Mouse (Mus musculus) heart, postnatal 4 days (tissue): ENCODE results near the gene Ppp1r10. TPM values are rescaled to one million over a fixed set of nuclear protein-coding genes. Genes with fewer than 3 reads are reported as not detected.
A peak's percentile ranks its signal among the peaks of the same experiment; 100 is the strongest.

Experiments used
- DNase-seq: peaks from one replicate; pipeline ENCODE4 v3.0.0; 2021
- total RNA-seq, 2 experiments: library from RNA; stranded (reverse); gene quantifications; 2 replicates each; pipeline ENCODE4 v1.2.3; 2021

Ppp1r10 gene
- total RNA-seq, 2 experiments from 2014 or later: 49.2 to 58.5 TPM

DNA sequence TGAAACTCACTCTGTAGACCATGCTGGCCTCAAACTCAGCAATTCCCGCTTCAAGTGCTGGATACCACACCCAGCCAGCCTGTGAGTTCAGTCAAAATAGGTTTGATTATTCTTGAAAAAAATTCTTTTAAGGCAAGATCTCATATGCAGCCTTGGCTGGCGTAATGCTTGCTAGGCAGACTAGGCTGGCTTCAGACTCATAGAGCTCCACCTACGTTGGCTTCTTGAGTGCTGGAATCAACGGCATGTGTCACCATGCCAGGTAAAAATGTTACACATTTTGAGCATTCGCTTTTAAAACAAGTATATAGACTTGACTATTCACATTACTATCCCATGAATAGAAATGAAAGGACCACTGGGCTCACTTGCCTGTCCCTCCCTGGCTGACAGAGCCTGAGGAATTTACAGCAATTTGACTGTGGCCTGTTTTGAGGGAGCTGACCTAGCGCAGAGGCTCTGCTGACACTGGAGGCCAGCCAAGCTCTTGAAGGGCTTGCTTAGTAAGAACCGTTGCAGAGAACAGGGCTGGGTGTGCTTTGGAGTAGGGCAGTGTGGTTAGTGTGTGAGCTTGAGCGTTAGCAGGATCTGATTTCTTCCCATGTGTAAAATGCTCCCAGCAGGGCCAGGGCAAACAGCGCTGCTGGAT lies 12.8 kb upstream of the Ppp1r10 start:
- DNase-seq: peak; percentile 79

DNA sequence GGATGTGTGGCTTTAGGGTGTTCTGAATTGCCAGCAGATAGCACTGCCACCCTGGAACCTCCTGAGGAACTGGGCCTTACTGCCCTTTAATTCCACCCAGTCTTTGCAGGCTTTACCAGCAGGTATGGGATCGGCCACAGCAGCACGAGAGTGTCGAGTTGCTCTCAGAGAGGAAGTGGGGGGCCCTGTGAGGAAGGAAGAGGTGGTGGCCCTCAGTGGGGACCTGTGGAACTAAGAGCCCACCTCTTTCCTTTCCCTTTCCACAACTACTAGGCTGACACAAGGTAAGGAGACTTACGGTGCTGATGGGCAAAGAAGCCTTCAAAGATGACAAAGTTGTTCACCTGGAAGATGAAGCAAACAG lies 12.3 kb upstream of the Ppp1r10 start:
- DNase-seq: no peak

DNA sequence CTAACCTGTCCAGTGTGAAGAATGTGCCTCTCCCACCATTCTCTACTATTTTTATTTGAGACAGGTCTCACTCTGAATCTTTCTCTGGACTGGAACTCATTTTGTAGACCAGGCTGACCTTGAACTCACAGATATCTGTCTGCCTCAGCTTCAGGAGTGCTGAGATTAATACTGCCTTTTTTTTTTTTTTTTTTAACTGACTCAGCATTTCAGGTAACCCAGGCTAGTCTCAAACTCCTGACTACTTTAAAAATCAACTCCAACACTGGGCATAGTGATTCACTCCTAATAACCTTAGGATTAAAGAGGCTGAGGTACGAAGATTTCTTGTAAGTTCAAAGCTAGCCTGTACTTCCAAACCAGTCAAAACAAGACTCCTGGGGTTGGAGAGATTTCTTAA lies 10.6 kb upstream of the Ppp1r10 start:
- no peak for DNase-seq

DNA sequence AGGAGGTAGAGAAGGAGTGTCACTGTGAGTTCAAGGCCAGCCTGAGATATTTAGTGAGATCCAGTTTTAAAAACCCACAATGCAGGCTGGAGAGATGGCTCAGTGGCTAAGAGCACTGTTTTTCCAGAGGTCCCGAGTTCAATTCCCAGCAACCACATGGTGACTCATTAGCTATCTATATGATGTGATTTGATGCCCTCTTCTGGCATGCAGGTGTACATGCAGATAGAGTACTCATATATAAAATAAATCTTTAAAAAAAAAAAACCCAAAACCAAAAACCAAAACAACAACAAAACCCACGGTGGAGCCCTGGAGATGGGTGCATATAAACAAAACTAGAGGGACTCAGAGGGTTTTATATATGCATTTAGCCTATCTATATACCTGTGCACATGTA lies 8.6 kb upstream of the Ppp1r10 start:
- DNase-seq: no peak

DNA sequence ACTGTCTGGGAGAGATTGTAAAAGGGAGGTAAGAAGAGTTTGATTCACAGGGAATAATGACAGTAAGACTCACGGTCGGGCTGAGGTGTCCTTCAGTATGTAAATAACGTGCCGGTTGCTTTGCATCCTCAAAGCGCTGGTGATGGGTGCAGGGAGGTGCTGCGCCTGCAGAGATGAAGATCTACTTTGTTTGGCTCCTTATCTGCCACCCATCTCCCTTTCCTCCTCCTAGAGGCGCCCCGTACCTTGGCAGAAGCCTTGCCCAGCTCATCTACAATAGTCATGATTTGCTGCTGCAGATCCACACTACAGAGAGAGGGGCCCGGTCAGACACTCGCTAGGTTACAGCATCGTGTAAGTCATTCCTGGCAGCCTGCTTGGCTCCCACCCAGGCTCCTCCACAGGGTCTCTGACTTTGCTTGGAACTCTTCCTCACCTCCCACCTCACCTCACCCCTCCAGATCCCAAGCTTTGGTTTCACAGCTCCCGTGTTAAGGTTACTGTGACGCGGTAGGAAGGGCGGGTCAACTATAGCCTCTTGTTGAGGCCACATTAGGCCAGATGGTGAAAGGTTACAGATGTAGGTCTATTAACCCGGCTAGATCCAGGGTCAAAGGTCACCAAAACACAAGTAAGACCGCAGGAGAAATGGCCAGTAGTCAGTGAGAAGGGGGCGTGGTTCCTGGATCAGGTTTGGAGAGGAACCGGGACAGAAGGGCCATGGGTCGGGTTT lies 6.9 kb upstream of the Ppp1r10 start:
- no peak for DNase-seq

DNA sequence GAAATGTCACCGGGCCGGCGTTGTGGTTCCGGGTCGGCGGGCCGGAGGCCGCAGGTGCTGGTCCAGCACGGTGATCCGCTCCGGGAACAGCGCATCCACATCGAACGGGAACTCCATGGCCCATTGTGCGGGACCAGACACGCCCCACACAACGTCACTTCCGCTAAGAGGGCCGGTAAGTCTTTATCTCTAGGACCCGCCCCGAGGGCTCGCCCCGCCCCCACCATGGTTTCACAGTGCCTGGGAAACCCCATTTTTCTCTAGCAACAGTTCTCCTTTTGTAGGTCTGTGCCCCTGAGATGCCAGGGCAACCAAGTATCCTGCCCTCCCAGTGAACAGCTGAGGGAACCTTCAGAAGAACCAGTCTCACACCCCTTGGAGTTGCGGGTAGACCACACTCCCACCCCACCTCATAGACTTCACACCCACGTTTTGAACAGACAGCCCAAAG lies 6.3 kb upstream of the Ppp1r10 start, which contains the start of gene Atat1:
Atat1 (minus strand) TSS at position 157 of the 451 bp plus-strand sequence.
- DNase-seq: peak; percentile 96

DNA sequence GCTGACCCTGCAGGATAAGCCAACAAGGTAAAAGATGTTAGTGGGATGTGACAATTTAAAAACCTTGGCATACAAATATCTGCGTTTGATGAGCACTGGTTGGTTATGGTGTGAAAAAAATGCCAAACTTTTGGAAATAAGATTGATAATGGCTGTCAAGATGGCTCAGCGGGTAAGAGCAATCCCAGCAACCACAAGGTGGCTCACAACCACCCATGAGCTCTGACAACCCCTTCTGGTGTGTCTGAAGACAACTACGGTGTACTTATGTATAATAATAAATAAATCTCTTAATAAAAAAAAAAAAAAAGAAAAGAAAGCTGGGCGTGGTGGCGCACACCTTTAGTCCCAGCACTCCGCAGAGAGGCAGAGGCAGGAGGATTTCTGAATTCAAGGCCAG lies 1.3 kb upstream of the Ppp1r10 start:
- DNase-seq: no peak

DNA sequence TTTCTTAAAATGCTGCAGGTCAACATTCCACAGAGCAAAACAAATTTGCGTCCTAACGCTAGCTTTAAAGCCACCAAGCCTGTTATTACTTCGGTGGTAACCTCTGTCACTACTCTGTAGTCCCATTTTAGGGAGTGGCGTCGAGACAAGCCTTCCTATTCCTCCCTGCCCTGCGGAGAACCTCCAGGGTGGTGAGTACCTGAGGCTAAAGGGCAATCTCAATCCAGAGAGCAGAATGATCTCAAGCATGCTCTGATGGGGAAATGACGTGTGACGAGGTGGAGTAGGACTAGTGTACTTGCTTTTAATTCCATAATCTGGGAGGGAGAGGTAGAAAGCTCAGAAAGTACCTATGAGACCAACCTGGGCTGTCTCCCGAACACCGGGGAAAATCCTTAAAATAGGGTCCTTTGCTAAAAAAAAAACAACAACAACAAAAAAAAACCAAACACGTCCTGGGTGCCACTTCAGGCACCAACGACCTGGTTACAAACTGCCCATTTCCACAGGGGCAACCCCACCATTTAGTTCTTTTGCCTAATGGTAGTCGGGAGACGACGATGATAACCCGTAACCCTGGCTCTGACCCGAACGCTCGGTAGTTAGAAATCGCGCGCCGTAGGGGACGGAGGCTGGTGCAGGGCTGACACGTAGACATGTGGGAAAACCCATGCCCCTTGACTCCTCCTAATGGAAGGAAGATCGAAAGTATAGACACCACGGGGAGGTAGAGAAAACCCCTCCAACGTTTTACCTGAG lies 517 bp upstream of the Ppp1r10 start:
- no peak for DNase-seq

DNA sequence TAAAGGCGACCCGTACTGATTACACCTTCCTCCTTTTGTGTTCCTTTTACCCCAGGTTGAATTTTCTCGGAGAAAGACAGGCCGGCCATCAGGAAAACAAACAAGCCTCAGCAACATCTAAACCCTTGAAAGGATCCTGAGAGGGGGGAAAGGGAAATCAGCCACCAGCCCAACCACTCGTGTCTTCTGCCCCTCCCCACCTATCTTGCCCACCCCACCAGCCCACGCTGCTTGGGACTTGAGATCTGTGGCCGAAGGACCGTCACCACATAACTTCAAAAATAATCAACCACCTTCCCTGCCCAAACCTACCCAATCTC lies 869 bp downstream of the Ppp1r10 start:
- peak; percentile 46 for DNase-seq

DNA sequence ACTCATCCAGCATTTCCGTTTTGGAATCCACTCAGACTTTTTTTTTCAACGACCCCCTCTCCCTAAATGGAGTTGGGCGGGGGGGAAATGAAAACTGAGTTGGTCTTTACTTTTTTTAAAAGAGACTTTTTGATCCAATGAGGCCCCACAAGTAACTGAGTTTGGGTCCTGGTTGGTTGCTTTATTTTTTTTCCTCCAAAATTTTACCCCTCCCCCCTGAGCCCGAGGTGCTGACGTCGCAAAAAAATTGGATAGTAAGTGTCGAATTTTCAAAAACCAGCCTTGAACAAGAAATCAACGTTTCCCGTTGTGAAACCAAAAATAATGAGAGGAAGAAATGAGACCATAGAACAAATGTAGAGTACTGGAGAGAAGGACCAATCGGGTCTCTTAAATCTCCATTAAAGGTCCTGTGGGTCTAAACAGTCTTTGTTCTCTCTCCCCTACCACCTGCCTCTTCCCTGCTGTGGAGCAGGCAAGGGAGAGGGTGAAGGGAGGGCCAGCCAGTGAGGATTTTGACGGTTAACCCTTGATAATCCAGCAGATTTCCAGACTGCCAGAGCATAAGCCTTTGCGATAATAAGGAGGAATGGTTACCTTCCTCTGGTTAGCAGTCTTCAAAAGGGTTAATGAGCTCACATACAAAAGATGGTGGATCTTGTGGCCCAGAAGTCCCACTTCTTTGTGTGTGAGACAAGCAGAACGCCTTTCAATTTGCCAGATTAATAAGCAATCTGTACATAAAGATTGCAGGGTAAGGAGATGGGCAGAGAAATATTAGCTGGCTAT lies 1.4 kb downstream of the Ppp1r10 start:
- peak; percentile 60 for DNase-seq

DNA sequence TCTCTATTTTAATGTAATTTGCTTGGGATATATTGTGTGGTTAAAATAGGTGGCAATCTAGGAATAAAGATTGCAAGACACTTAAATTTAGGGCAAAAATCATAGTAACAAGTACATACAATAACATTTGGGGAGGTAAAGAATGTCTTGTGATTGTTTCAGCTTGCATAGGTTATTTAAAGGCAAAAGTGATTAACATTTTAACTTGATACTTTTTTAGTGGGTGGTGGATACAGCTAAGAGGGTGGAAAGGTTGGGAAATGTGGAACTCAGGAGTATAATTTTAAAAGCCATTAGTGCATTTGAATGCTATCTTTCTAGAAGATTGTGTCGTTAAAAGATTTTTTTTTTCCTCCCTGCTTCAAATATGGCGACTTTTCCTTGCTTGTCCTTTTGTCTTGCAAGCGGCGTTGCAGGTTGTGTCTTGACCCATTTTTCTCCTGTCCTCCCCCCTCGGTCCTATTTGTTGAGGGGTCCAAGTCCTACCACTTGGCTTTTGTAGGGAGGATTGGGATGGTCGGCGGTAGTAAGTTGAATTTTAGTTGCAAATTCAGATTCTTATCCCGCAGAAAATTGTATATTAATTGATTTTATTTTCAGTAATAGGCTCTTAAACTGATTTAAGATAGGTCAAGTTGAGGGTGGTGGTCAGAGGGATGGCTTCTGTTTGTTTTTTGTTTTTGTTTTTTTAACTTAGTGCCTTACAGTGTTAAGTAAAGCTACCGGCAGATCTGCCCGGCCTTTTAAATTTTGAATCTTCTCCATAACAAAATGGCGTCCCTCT lies 2.2 kb downstream of the Ppp1r10 start:
- DNase-seq: peak; percentile 61

DNA sequence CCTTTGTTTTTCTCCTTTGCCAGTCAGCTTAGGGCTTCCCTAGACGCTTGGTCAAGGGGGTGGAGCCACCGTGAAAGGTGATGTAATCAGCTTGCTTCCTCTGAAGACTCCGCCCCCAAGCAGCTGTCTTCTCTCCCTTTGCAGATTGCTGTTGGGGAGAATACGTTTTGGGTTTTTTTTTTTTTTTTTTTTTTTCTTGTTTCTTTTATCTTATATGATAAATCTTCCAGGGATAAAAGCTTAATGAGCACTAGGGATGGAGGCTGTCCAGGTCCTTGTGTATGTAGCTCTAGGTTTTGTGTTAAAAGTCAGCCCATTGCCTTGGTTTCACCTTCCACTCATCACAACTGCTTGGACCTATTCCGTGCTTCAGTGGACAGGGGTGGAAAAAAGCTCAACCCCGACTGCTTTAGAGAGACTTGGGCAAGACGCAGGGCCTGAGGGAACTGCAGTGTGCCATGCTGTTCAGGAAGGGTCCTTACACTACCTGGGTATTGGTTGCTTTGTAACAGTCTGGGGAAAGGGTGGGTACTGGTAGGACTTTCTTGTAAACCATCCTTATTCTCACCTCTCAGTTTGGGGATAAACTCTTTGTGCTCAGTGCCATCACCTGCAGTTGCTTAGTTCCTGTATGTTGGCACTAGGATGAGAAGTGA lies 3.0 kb downstream of the Ppp1r10 start:
- DNase-seq: peak; percentile 97

DNA sequence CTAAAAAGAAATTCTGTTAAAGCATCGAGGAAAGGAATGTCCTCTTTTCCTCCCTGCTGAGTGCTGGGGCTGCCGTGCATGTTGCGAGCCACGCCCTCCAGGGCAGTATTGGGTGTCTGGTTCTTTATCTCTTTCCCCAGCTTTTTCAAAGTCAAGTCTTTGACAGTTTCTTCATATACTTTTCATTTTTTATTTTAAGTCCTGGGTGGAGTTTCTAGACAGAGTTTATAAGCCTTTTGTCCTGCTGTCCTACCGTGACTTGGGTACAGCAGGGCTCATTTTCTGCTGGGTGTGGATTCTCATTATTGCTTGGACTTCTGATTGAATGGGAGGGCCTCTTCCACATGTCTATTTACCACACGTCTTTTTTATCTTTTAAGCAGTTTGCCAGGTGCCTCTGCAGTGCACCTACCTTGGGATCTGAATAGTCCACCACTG lies 3.6 kb downstream of the Ppp1r10 start:
- DNase-seq: no peak

DNA sequence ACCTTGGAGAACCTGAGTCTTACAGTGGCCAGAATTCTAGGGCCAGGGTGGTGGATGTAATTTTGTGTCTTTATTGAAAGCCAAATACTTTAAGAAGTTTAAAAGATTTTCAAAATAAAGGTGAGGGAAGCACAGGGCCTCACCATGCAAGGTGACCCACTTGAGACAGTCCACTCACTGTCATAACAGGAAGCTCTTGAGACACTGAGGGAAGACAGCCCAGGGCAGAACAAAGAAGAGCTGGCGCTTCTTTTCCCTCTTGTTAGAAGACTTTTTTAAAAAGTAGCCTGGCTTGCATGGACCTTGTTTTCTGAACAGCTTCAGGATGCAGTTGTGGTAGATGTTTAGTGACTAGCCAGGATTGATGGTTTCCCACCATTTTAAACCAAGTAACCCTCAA lies 4.2 kb downstream of the Ppp1r10 start:
- no peak for DNase-seq

DNA sequence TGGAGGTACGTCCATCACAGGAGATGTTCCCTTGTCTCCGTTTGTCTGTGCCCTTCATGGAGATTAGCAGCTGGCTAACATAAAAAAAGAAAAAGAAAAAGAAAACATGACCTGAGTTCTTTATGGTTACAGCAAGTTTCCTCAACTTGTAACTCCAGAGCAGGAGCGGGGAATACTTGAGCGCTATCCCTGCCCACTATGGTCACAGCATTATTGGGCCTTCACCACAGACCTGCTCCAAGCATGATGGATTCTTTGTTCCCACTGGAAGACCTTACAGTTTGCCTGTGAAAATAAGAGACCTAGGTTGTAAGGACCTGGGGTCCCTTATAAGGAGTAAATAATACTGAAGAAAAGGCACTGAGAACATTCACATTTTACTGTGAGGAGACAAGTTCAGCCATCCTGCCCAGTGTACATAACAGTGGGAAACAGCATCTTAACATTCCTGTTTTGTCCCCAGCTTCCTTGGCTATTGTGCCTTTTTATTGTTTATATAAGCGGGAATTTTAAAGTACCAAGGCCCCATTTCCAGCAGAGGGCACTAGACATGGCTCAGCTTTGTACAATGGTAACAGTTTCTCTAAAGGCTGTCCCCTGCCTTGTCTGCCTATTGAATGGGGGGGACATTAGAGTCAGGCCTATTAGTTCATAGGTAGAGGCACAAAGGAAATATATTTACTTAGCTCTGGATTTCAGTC lies 4.8 kb downstream of the Ppp1r10 start:
- no peak for DNase-seq

DNA sequence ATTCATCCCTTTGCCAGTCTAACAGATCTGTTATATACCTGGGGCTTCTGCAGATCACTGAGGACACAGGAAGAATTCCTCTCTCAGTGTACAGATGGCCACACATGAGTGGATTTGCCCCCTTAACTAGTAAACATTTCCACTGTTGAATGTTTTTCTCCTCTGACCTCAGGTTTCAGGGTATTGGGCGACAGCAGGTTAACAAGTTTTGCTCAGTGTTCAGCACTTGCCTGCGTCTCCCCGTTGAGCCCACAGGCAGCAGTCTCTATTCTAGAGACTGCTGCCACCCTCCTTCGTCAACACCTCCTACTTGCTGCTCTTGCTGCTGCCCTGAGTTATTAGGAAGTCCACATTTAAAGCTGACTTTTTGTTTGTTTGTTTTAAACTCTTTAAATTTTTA lies 5.5 kb downstream of the Ppp1r10 start:
- no peak for DNase-seq

DNA sequence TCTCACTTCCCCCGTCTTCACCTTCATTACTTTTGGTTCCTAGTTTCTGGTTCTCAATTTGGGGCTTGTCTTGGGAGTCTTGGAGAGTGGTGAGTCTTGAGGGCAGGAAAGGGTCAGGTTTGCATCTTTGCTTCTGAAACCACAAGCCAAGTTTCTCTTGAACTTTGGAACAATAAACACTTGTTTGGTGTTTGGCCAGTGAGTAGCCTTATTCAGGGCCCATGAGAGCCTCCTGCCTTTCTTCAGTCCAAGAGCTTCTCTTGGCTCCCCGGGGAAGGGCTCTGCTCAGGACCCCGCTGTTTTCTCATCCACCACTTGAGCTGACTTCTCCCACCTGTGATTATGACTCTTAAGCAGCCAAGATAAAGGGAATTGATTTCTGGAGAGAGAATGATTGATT lies 6.3 kb downstream of the Ppp1r10 start:
- DNase-seq: no peak

DNA sequence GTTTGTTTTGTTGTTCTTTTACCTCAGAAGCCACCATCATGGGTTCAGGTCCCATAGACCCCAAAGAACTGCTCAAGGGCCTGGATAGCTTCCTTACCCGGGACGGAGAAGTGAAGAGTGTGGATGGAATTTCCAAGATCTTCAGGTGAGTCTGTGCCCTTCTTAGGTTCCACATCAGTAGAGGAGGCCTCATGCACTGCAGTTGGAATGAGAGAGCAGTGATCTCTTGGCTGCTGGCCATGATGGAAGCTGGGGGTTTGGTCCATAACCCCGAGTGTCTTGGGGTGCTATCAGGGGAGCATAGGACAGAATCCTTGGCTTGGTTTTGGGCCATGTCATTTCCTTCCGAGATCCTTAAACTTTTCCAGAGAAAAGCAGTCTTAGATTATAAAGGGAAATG lies 7.0 kb downstream of the Ppp1r10 start:
- no peak for DNase-seq

DNA sequence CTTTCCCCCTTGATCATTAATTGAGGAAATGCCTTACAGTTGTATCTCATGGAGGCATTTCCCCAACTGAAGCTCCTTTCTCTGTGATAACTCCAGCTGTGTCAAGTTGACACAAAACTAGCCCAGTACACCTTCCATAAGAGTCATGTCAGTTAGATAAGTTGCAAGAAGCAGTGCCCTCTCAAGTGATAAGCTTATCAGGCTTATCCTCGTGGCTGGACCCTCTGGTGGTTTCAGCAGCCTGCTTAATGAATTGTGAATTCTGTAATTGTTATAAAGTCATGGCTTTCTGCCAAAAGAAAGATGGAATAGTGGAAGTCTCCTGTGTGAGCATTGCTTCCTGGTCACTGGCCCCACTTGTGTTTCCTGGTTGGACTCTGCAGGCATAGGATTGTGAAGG lies 11.2 kb downstream of the Ppp1r10 start:
- DNase-seq: no peak

DNA sequence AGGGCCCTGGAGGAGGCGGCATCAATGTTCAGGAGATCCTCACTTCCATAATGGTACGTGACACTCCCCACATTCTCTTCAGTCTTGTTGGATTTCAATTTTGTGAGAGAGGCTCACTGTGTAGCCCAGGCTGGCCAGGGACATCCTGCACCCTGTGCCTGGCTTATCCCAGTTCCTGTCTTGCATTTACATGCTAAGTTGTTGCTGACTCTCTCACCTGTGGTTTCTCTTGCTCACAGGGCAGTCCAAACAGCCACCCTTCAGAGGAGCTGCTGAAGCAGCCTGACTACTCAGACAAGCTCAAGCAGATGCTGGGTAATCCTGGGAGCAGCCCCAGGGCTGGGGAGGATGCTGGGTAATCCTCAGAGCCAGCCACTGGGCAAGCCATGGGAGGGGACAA lies 13.3 kb downstream of the Ppp1r10 start:
- DNase-seq: no peak

DNA sequence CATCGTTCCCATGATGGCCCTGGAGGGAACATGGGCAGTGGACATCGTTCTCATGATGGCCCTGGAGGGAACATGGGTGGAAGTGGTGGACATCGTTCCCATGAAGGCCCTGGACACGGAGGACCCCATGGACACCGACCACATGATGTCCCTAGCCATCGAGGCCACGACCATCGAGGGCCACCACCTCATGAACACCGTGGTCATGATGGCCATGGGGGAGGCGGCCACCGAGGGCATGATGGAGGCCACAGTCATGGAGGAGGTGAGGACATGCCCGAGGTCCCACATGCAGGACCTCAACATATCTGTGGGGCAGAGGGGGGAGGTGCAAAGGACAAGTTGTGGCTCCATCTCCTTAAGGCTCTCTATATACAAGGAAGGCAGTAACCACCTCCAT lies 14.4 kb downstream of the Ppp1r10 start:
- DNase-seq: no peak
